Mouse (Mus musculus) retina, embryonic 14.5 days (tissue): ENCODE data around the gene Hopx.
A peak's percentile ranks its signal among the peaks of the same experiment; 100 is the strongest.

Experiments used
- DNase-seq: peaks from one replicate; pipeline ENCODE4 v3.0.0-alpha.2; 2015; ENCODE audit warnings: low spot score

Hopx gene

GRCm38 (mm10) chr5:77070987-77071386 is 43.9 kb downstream of the Hopx start:
- DNase-seq = no peak

DNA sequence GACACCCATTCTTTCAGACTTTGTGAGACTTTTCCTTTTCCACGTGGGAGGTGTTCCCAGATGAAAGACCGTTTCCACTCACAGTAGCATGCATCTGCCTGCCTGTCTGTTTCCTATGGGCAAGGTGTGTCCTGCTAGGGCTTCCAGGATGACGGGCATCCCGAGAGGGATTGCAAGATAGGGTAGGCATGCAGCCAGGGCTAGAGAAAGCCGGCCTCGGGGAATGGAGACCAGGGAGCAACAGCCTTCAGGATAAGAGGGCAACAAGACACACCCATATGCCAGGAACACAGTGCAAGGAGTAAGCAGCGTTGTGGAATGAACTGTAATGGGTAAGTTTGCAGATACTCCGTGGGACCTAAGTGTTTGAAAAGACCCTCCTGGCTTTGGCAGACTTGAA is 47.6 kb downstream of the Hopx start:
- DNase-seq = no peak

DNA sequence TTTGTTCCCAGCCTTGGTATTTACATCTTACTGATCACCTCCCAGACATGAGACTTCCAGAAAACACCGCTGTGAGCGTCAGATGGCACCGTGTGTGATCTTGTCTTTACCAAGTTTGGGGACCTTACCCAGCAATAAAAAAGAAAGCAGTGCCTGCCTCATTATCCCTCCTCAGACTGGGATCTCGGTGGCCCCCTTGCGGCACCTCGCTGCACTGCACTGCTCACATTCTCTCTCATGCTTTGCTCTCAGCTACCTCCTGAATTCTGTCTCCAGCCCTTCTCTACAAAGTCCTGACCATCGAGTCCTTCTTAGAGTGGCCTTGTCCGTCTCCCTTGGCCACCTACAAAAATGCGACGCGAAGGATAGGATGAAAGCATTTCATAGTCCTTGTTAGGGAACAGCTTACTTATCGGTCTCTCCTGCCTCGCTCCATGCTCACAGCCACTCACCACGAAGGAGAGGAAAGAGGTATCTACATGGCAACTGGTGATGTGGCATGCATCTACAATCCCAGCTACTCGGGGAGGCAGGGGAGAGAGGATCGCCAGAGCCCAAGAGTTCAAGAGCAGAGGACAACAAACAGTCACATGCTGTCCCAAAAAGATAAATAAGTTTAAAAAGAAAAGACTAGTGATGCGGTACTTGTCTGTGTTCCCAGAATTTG is 53.4 kb downstream of the Hopx start:
- DNase-seq = peak; percentile 71

DNA sequence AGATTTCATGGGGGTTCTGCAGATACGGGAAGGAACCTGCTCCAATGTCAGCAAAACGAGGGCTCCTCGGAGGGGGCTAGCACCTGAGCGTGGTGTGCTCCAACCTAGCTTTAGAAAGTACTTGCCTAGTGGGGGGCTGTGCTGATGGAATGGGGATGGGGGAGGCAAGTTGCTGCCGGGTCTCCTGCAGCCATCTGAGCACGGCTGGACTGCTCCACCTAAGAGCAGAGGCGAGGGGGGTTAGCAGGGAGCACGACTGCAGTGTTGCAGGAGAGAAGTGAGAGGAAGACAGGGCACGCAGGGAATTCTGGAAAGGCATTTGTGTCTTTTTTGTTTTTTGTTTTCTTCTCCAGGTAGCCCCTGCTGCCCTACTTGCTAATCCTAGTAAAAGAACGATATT is 54.6 kb downstream of the Hopx start:
- peak; percentile 17 for DNase-seq

DNA sequence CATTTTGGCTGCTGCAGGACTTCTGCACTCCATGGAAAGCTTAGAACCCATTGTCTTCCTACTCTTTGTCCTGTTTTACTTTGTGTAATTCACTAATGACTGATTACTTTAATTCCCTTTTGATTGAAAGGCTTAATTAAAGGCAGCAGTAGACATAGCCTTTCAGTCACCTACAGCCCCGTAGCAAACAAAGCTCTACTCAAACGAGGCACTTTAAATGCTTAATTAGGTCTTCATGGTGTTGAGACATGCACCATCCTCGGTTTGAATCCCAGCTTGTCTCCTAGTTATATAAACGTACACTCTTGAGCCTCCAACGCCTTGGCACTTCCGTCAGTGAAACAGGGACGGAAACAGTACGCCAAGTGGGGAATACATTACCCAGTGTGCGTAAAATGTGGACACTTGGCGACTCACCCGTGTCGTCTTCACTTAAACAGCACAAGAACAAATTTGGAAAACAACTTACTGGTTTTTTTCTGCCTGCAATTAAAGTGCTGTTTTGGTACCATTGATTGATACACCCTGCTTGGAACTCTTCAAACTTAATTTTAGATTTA is 58.0 kb downstream of the Hopx start:
- DNase-seq = peak; percentile 33

DNA sequence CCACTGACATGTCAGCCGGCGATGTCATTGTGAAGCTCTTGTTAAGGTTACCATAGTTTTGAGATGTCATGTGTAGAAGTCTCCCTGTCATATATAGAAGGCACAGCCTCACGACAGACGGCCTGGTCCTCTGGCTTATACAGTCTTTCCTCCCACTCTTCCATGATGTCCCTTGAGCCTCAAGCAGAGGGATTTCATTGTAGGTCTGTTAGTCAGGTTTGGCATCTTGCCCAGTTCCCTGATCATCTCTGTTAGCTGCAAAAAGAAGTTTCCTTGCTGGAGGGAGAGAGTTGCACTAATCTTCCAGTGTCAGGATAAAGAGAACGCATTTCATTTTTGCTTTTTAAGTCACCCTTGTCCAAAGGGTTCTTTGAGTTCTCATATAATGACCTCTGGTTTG is 62.3 kb downstream of the Hopx start:
- no peak for DNase-seq

- no peak for DNase-seq
These were observed 70.6 kb downstream of the Hopx start for GRCm38 (mm10) chr5:77044362-77044761.

DNA sequence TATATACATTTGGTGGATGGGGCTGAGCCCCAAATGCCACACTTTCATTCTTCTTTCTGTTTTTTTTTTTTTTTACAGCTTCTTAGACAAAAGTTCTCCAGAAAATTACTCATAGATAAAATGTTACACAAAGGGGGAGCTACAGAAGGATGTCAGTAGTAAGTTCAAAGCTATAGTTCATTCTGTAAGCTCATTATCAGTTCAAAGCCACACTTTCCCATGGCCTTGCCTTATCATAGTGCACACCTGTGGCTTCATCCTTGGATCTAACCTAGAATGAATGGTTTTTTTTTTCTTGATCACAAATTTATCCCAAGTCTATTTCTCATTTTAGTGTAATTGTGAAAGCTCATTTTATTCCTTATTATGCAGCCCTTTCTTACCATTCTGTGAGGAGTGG is 75.5 kb downstream of the Hopx start:
- no peak for DNase-seq

- no peak for DNase-seq
These were observed 76.5 kb downstream of the Hopx start for GRCm38 (mm10) chr5:77038451-77038850.
